Mouse (Mus musculus) brain, adult 10 weeks (tissue): ENCODE results near the gene Cfap65. TPM values are rescaled to one million over a fixed set of nuclear protein-coding genes. Genes with fewer than 3 reads are reported as not detected.

Experiments used
- polyA plus RNA-seq: library from polyadenylated mRNA; stranded (reverse); fragments of 350-450 nt; fragmentation: Illumina TruSeq; extraction: RNeasy Lipid Tissue Mini Kit (QIAGEN cat#74804); gene quantifications from one replicate; pipeline ENCODE4 v1.2.3, GENCODE M21; 2015; ENCODE audit warnings: low read depth, low replicate concordance

The Cfap65 gene
- polyA plus RNA-seq: 3.9 TPM

GRCm38 (mm10) chr1:74935402-74935801, at the start of gene Cfap65:
TSS of gene Cfap65 (minus strand) at chr1:74935599.

GRCm38 (mm10) chr1:74951556-74952210, 16.3 kb upstream of the Cfap65 start, which contains the start of gene Ihh:
TSS of gene Ihh (minus strand) at chr1:74951672.

GRCm38 (mm10) chr1:74893134-74893855, 42.1 kb downstream of the Cfap65 start, which contains the start of gene Cryba2:
TSS of gene Cryba2 (minus strand) at chr1:74893143.

GRCm38 (mm10) chr1:74885369-74886042, 49.9 kb downstream of the Cfap65 start, which contains the start of gene Fev:
TSS of gene Fev (minus strand) at chr1:74885419.

GRCm38 (mm10) chr1:74854306-74855056, 80.9 kb downstream of the Cfap65 start, which contains the start of gene Cdk5r2:
TSS of gene Cdk5r2 (plus strand) at chr1:74854934.

Other genes with a start within 250 kb of the Cfap65 start
- 11.0 TPM for gene Cyp27a1, start 222.0 kb downstream of the Cfap65 start, polyA plus RNA-seq
- not detected for gene Prkag3, start 186.4 kb downstream of the Cfap65 start, polyA plus RNA-seq
- gene Wnt6, start 163.7 kb downstream of the Cfap65 start, polyA plus RNA-seq: 0.71 TPM
- gene Wnt10a, start 144.1 kb downstream of the Cfap65 start, polyA plus RNA-seq: 5.7 TPM
- 181 TPM for gene Cdk5r2, start 80.7 kb downstream of the Cfap65 start, polyA plus RNA-seq
- gene Fev, start 50.2 kb downstream of the Cfap65 start, polyA plus RNA-seq: 0.42 TPM
- gene Cryba2, start 42.5 kb downstream of the Cfap65 start, polyA plus RNA-seq: 0.74 TPM
- 0.30 TPM for gene Ihh, start 16.1 kb upstream of the Cfap65 start, polyA plus RNA-seq
- 2.9 TPM for gene Nhej1, start 189.6 kb upstream of the Cfap65 start, polyA plus RNA-seq
- 1.2 TPM for gene Slc23a3, start 198.3 kb upstream of the Cfap65 start, polyA plus RNA-seq
- gene Cnppd1, start 207.1 kb upstream of the Cfap65 start, polyA plus RNA-seq: 32.5 TPM
- gene Retreg2, start 207.2 kb upstream of the Cfap65 start, polyA plus RNA-seq: 177 TPM
- 38.9 TPM for gene Zfand2b, start 233.0 kb upstream of the Cfap65 start, polyA plus RNA-seq
- 16.0 TPM for gene Abcb6, start 244.8 kb upstream of the Cfap65 start, polyA plus RNA-seq